Mouse (Mus musculus) gastrocnemius, postnatal 10 days (tissue): ENCODE measurements around the gene Timp1. TPM values are rescaled to one million over a fixed set of nuclear protein-coding genes. Genes with fewer than 3 reads are reported as not detected.

Experiments
- DNase-seq: peaks from one replicate; pipeline ENCODE4 v3.0.0; 2021; ENCODE audit warnings: mixed read lengths
- microRNA-seq, 2 experiments: library from miRNA; unstranded; fragments of <30 nt; microRNA quantifications; one replicate each; pipeline ENCODE4 v1.2.0; 2021
- total RNA-seq, 2 experiments: library from RNA; stranded (reverse); gene quantifications; 2 replicates each; pipeline ENCODE4 v1.2.3; 2021

Gene Timp1
- total RNA-seq, 2 experiments from 2014 or later = 7.9 to 22.1 TPM

DNA sequence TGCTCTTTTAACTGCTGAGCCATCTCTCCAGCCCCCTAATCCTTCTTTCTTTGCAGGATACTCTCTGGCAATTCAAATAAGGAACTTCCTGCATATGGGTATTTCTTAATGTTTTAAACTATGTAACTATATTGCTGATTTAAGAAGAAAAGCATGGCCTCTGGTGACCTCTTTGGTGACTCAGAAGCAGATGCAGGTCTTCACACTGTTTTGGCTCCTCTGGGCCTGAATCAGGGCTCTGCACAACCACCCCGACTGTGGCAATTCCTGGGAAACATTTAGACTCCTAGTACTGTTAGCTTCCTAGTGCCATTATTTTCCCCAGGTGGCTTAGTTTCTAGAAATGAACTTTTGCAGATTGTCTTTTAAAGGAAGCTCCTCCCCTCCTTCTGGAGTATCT is 53.5 kb downstream of the Timp1 start:
- DNase-seq = no peak

Small RNA genes lying within 50 kb of the gene (microRNA-seq; reads per million reads assigned to microRNA genes)
- 0 reads per million in 2 experiments for gene Gm24824
- 0 to 0.32 reads per million in 2 experiments for gene Mir5617

Other genes with a start within 250 kb of the Timp1 start
- gene Uba1, start 211.8 kb upstream of the Timp1 start, total RNA-seq = 100 to 1,000 TPM; 168 to 175 TPM
- gene Cdk16, start 182.2 kb upstream of the Timp1 start, total RNA-seq = 100 to 1,000 TPM; 128 to 139 TPM
- 1 to 10 TPM; 7.0 to 9.2 TPM for gene Usp11, start 166.3 kb upstream of the Timp1 start, total RNA-seq
- 10 to 100 TPM; 78.8 to 79.6 TPM for gene Araf, start 72.4 kb upstream of the Timp1 start, total RNA-seq
- gene Syn1, start 50.8 kb downstream of the Timp1 start, total RNA-seq = 1 to 10 TPM in 1 of 2 experiments, under 1 TPM in 1; 0.56 to 1.1 TPM
- 1 to 10 TPM; 6.7 to 8.6 TPM for gene Cfp, start 61.4 kb downstream of the Timp1 start, total RNA-seq
- gene Elk1, start 80.4 kb downstream of the Timp1 start, total RNA-seq = 1 to 10 TPM; 8.8 to 9.9 TPM
- gene Uxt, start 91.9 kb downstream of the Timp1 start, total RNA-seq = 10 to 100 TPM; 25.1 to 25.5 TPM
- gene Zfp182, start 192.2 kb downstream of the Timp1 start, total RNA-seq = 1 to 10 TPM; 2.8 to 4.4 TPM
- not detected for gene Spaca5, start 198.2 kb downstream of the Timp1 start, total RNA-seq
- under 1 TPM; 0.94 to 0.99 TPM for gene Zfp300, start 219.4 kb downstream of the Timp1 start, total RNA-seq
- gene Ssxa1, start 245.7 kb downstream of the Timp1 start, total RNA-seq = not detected